Mouse (Mus musculus) cerebellum, postnatal 14 days (tissue): ENCODE measurements at regions not wholly inside any gene's neighbourhood (a gene's known extent, or its start where the extent isn't known, plus 50 kb on each side); places are given as distances from the start of the nearest gene placed in this dataset.

Experiments
- DNase-seq, 2 experiments: peaks; one replicate each; pipeline ENCODE4 v3.0.0; 2021; ENCODE audit warnings: mixed read lengths in 2 of 2

GRCm38 (mm10) chr15:103627085-103627484 is 62.2 kb upstream of the Glycam1 start:
- DNase-seq, result peak; percentile 47 to 51
